Mouse (Mus musculus) ES-Bruce4 (cell line): ENCODE results near the gene Rnf220. TPM values are rescaled to one million over a fixed set of nuclear protein-coding genes. Genes with fewer than 3 reads are reported as not detected.
"Not testable (repeated sequence)": the region's sequence is repeated elsewhere in the genome, so short reads cannot be mapped to it uniquely, and the experiment has no call there.

ENCODE experiments used
- H3K27ac ChIP-seq: 2 replicates; pipeline ENCODE4 v1.5.1; 2012; ENCODE audit warnings: low read length, inconsistent platforms; ENCODE audit not compliant: insufficient read depth
- H3K27me3 ChIP-seq: 2 replicates; pipeline ENCODE4 v1.6.1; 2012; ENCODE audit warnings: mild to moderate bottlenecking, low read length, inconsistent platforms; ENCODE audit not compliant: control insufficient read depth, poor library complexity, insufficient read depth, severe bottlenecking
- H3K36me3 ChIP-seq: 2 replicates; pipeline ENCODE4 v1.6.1; 2012; ENCODE audit warnings: inconsistent platforms, mild to moderate bottlenecking, low read length, moderate library complexity; ENCODE audit not compliant: control insufficient read depth, poor library complexity, insufficient read depth, severe bottlenecking
- H3K4me1 ChIP-seq: one replicate; pipeline ENCODE4 v1.8.1; 2011; ENCODE audit warnings: low read length; ENCODE audit not compliant: control insufficient read depth, insufficient read depth
- H3K4me3 ChIP-seq: 2 replicates; pipeline ENCODE4 v1.5.1; 2011; ENCODE audit warnings: low read depth, mild to moderate bottlenecking, low read length
- H3K9ac ChIP-seq: 2 replicates; pipeline ENCODE4 v1.6.1; 2012; ENCODE audit warnings: low read depth, mild to moderate bottlenecking, inconsistent platforms; ENCODE audit not compliant: poor library complexity, severe bottlenecking
- H3K9me3 ChIP-seq: replicated peaks from 2 replicates; pipeline ENCODE4 v1.6.1; 2012; ENCODE audit warnings: mild to moderate bottlenecking, low read length, inconsistent platforms; ENCODE audit not compliant: control insufficient read depth, poor library complexity, insufficient read depth, severe bottlenecking
- CTCF ChIP-seq: IDR thresholded peaks from one replicate; pipeline ENCODE4 v1.8.1; 2011; ENCODE audit warnings: low read depth, low read length
- EP300 ChIP-seq: IDR thresholded peaks from 2 replicates; pipeline ENCODE4 v1.6.1; 2011; ENCODE audit warnings: low read depth, low read length; ENCODE audit not compliant: insufficient read depth
- POLR2A ChIP-seq: IDR thresholded peaks from one replicate; pipeline ENCODE4 v1.8.1; 2011; ENCODE audit warnings: low read length; ENCODE audit not compliant: insufficient read depth
- polyA plus RNA-seq: library from polyadenylated mRNA; stranded (reverse); fragments of >200 nt; gene quantifications from 2 replicates; pipeline ENCODE4 v1.2.4, GENCODE M21; 2011; ENCODE audit warnings: low read depth; ENCODE audit not compliant: missing spikeins, insufficient read depth, insufficient read length

Rnf220 gene
- polyA plus RNA-seq, 1 experiment: 132 TPM

DNA sequence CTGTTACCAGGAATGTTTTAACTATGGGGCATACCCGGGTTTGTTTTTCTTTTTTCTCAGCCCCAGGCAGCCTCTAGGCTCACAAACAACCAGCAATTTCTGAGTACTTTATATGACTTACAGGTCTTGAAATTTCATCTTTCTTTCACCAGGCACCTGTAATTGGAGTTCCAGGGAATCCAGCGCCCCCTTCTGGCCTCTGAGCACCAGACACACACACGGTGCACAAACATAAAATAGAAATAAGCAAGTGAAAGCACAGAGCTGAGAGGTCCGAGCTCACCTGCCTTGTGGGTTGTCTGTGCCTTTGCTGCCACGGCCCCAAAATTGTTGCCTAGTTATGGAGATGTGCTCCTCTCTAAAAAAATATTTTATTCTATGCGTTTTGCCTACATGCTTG lies 236.9 kb downstream of the Rnf220 start:
- H3K27ac ChIP-seq, H3K9ac ChIP-seq, H3K9me3 ChIP-seq, H3K4me1 ChIP-seq, H3K4me3 ChIP-seq, H3K36me3 ChIP-seq, H3K27me3 ChIP-seq: not testable (repeated sequence)
- TF ChIP-seq CTCF: peak; percentile 63

DNA sequence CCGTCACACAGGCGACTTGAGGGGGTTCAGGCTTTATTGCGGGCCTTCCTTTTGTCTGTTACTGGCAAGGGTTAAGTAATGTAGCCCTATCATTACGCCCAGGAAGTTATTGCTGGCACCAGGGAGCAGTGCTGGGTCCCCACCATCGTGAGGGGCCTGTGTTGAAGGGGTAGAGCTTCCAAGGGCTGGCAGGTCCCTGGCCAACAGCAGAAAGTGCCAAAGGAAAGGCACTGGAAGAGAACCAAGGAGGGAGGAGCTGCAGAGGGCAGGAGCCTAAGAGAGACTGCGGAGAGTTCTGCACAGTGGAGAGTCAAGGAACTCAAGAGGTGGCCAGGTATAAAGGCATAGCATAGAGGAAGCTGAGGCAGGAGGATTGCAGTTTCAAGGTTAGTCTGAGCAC lies 242.2 kb downstream of the Rnf220 start:
- Histone ChIP-seq H3K27ac (no peak overlapping the region), H3K4me1 (no peaks in the 10 kb centered on the region), H3K4me3 (no peak overlapping the region), H3K9me3 (no peaks in the 10 kb centered on the region), H3K27me3 (no peaks in the 10 kb centered on the region), H3K9ac (no peak overlapping the region), H3K36me3 (no peaks in the 10 kb centered on the region)
- no peak for TF ChIP-seq EP300
- TF ChIP-seq CTCF: no peak
- no peak for TF ChIP-seq POLR2A

DNA sequence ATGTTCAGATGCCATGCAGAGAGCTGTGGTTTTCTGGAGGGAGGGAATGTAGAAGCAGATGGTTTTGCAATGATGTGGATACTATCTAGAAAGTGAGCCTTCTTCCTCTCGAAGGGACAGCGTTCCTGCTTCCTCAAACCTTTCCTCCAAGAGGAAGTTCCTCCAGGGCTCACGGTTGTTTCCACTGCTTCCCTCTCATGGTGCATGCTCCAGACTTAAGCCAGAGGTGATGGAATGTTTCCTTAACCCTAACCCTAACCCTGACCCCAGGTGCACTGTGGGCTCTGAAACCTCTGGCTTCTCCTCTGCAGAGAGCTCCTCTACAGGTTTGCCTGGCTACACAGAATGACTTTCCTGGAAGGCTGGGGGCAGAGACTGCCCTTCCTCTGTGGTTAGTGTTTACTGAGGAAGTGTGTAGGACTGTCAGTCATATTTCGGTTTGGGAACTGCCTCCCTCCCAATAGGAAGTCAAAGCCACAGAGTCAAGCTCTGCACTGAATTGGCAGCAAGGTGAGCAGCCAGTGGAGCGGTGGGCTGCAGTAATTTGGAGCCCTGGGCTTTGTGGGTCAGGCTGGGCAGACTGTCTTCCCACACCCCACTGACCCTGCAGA lies 242.7 kb downstream of the Rnf220 start:
- Histone ChIP-seq H3K4me3 (no peak overlapping the region), H3K27me3 (no peaks in the 10 kb centered on the region), H3K4me1 (no peaks in the 10 kb centered on the region), H3K36me3 (no peaks in the 10 kb centered on the region), H3K9me3 (no peaks in the 10 kb centered on the region), H3K9ac (no peak overlapping the region), H3K27ac (no peak overlapping the region)
- TF ChIP-seq POLR2A (no peak), CTCF (no peak), EP300 (no peak)

DNA sequence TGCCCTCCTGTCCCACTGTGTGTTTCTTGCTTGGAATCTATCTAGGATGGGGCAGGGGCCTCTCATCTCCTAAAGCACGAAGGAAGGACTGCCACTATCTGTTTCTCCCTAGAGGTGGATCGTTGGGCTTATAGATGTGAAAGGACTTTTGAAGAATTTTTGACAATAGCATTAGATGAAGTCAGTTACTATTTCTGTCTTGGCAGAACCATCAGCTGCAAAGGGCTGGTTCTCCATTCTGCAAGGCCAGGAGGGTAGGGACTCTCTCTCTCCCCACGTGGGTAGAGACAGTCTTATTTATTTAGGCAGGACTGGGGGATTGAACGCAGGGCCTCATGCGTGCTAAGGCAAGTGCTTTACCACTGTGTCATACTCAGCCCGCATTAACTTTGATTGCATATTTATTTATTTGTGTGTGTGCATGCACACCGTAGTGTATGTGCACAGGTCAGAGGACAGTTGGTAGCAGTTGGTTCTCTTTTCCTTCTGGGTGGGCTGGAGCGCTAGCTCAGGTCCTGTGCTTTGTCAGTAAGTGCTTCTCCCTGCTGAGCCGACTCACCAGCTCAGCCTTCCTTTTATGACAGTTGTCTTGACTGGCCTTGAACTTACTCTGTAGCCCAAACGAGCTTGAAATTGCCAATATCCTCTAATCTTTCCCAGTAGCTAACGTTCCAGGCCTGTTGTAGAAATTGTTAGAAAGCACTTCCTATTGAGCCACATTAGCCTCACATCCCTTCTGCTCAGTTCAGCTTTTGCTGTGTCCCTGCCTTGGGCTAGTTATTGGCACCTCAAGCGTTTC lies 243.4 kb downstream of the Rnf220 start:
- Histone ChIP-seq H3K4me3 (no peak overlapping the region), H3K4me1 (no peaks in the 10 kb centered on the region), H3K9me3 (no peaks in the 10 kb centered on the region; the same call in 1 of the 2 replicates), H3K9ac (no peak overlapping the region), H3K27ac (no peak overlapping the region), H3K27me3 (no peaks in the 10 kb centered on the region), H3K36me3 (no peaks in the 10 kb centered on the region)
- TF ChIP-seq POLR2A (no peak), EP300 (no peak)

DNA sequence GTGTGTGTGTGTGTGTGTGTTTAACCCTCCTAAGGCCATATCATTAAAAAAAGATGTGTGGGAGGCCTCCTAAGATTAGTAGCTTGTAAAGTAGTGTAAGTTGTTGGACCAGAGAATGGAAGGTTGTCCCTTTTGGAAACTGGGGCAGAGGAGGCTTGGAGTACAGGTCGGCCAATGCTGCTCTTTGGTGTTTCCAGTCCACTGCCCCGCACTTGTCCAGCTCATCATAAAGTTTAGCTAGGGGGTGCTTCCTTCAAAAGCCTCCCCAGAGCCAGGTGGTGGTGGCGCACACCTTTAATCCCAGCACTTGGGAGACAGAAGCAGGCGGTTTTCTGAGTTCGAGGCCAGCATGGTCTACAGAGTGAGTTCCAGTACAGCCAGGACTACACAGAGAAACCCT lies 244.1 kb downstream of the Rnf220 start:
- H3K9me3 ChIP-seq: no peaks in the 10 kb centered on the region; the same call in 1 of the 2 replicates
- peak overlapping the region; percentile 26; the same call in 1 of the 2 replicates for H3K27ac ChIP-seq
- no peak overlapping the region for H3K9ac ChIP-seq
- H3K36me3 ChIP-seq: no peaks in the 10 kb centered on the region
- no peaks in the 10 kb centered on the region for H3K4me1 ChIP-seq
- H3K4me3 ChIP-seq: no peak overlapping the region
- no peaks in the 10 kb centered on the region for H3K27me3 ChIP-seq
- TF ChIP-seq POLR2A: no peak
- TF ChIP-seq CTCF: no peak
- no peak for TF ChIP-seq EP300

DNA sequence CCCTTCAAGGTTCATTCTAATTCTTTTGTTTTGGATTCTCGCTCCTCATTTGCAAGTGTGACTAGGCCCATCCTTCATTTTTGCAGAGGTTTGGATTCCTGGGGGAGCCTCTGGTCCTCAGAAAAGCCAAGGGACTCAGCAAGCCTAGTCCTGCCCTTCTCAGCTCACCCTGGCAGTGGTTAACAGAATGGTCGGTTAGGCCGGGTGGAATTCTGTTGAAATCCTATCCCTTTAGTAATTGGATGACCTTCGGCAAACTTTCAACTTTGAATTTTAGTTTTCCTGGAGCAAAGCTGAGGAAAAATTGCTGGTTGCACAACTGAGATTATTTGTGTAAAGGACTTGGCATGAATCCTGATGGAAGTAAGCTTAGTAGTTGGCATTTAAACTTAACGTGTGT lies 244.5 kb downstream of the Rnf220 start:
- Histone ChIP-seq H3K4me1 (no peaks in the 10 kb centered on the region), H3K36me3 (no peaks in the 10 kb centered on the region), H3K27me3 (no peaks in the 10 kb centered on the region), H3K4me3 (peak overlapping the region; percentile 19; the same call in 1 of the 2 replicates), H3K27ac (peak overlapping the region; percentile 26; the same call in 1 of the 2 replicates), H3K9me3 (no peaks in the 10 kb centered on the region; the same call in 1 of the 2 replicates), H3K9ac (peak overlapping the region; percentile 63; the same call in 1 of the 2 replicates)
- TF ChIP-seq EP300 (no peak), CTCF (no peak), POLR2A (no peak)
